Mouse (Mus musculus) MEL (cell line): Measurements from ENCODE around the gene Gm29609. TPM values are rescaled to one million over a fixed set of nuclear protein-coding genes. Genes with fewer than 3 reads are reported as not detected.
A peak's percentile ranks its signal among the peaks of the same experiment; 100 is the strongest.

Source experiments
- DNase-seq: peaks from one replicate; pipeline ENCODE4 v3.0.0; 2011; ENCODE audit warnings: low read depth, low spot score
- H3K27ac ChIP-seq: 2 replicates; pipeline ENCODE4 v1.5.1; 2012; ENCODE audit warnings: low read depth, mild to moderate bottlenecking, control low read depth, low read length, moderate library complexity; ENCODE audit not compliant: control insufficient read depth
- H3K27me3 ChIP-seq, 2 experiments: fragments of 150-350 bp in 1 of 2; sonication (generic) in 1 of 2; 2 replicates each; pipeline ENCODE4 v1.6.1; 2012; ENCODE audit warnings: low read length in 2 of 2, mild to moderate bottlenecking in 2 of 2, improper control_type of control experiment in 1 of 2, moderate library complexity in 1 of 2; ENCODE audit not compliant: insufficient read depth in 2 of 2, control insufficient read depth in 1 of 2
- H3K36me3 ChIP-seq, 2 experiments: 2 replicates each; pipeline ENCODE4 v1.6.1; 2012 to 2014; ENCODE audit warnings: low read length in 2 of 2, improper control_type of control experiment in 1 of 2, inconsistent platforms in 1 of 2, mild to moderate bottlenecking in 1 of 2; ENCODE audit not compliant: insufficient read depth in 2 of 2, control insufficient read depth in 1 of 2
- H3K4me1 ChIP-seq, 2 experiments: fragments of 150-350 bp in 1 of 2; sonication (generic) in 1 of 2; 2 replicates each; pipeline ENCODE4 v1.6.1; 2012; ENCODE audit warnings: low read length in 2 of 2, improper control_type of control experiment in 1 of 2, mild to moderate bottlenecking in 1 of 2; ENCODE audit not compliant: insufficient read depth in 2 of 2, control insufficient read depth in 1 of 2
- H3K4me3 ChIP-seq, 2 experiments: fragments of 150-350 bp in 1 of 2; sonication (generic) in 1 of 2; 2 replicates each; pipeline ENCODE4 v1.5.1; 2012; ENCODE audit warnings: low read depth in 2 of 2, low read length in 2 of 2, mild to moderate bottlenecking in 2 of 2, moderate library complexity in 2 of 2, control low read depth in 1 of 2, improper control_type of control experiment in 1 of 2; ENCODE audit not compliant: control insufficient read depth in 1 of 2, insufficient read depth in 1 of 2
- H3K79me2 ChIP-seq: 2 replicates; pipeline ENCODE4 v1.6.1; 2012; ENCODE audit warnings: mild to moderate bottlenecking, low read length, moderate library complexity; ENCODE audit not compliant: control insufficient read depth, poor library complexity, insufficient read depth
- H3K9ac ChIP-seq: 2 replicates; pipeline ENCODE4 v1.6.1; 2012; ENCODE audit warnings: low read depth, mild to moderate bottlenecking, control low read depth, low read length, moderate library complexity; ENCODE audit not compliant: control insufficient read depth, poor library complexity, severe bottlenecking
- H3K9me3 ChIP-seq: fragments of 150-350 bp; sonication (generic); replicated peaks from 2 replicates; pipeline ENCODE4 v1.6.1; 2012; ENCODE audit warnings: mild to moderate bottlenecking, low read length, improper control_type of control experiment, moderate library complexity; ENCODE audit not compliant: insufficient read depth
- CHD1 ChIP-seq: IDR thresholded peaks from 2 replicates; pipeline ENCODE4 v1.6.1; 2012; ENCODE audit warnings: low read depth, mild to moderate bottlenecking, inconsistent platforms, low read length, improper control_type of control experiment
- CHD2 ChIP-seq: IDR thresholded peaks from 2 replicates; pipeline ENCODE4 v1.6.1; 2011; ENCODE audit warnings: low read length, improper control_type of control experiment
- E2F4 ChIP-seq: IDR thresholded peaks from 2 replicates; pipeline ENCODE4 v1.6.1; 2011; ENCODE audit warnings: low read depth, low read length, improper control_type of control experiment, borderline replicate concordance
- ELF1 ChIP-seq: IDR thresholded peaks from 2 replicates; pipeline ENCODE4 v1.6.1; 2014; ENCODE audit warnings: low read depth, mild to moderate bottlenecking, inconsistent platforms, low read length, improper control_type of control experiment, moderate library complexity
- ETS1 ChIP-seq: IDR thresholded peaks from 2 replicates; pipeline ENCODE4 v1.6.1; 2012; ENCODE audit warnings: low read depth, mild to moderate bottlenecking, inconsistent platforms, low read length, improper control_type of control experiment, moderate library complexity
- GABPA ChIP-seq: IDR thresholded peaks from 2 replicates; pipeline ENCODE4 v1.6.1; 2012; ENCODE audit warnings: low read depth, mild to moderate bottlenecking, inconsistent platforms, low read length, improper control_type of control experiment, moderate library complexity
- GATA1 ChIP-seq: IDR thresholded peaks from 2 replicates; pipeline ENCODE4 v1.6.1; 2011; ENCODE audit warnings: low read depth, low read length, improper control_type of control experiment
- MAFK ChIP-seq: IDR thresholded peaks from 2 replicates; pipeline ENCODE4 v1.6.1; 2011; ENCODE audit warnings: low read depth, mild to moderate bottlenecking, low read length, improper control_type of control experiment, borderline replicate concordance
- MEF2A ChIP-seq: IDR thresholded peaks from 2 replicates; pipeline ENCODE4 v1.6.1; 2014; ENCODE audit warnings: low read depth, mild to moderate bottlenecking, inconsistent platforms, low read length, improper control_type of control experiment; ENCODE audit not compliant: poor library complexity, insufficient replicate concordance, severe bottlenecking; ENCODE audit errors: extremely low read depth
- MYB ChIP-seq: IDR thresholded peaks from 2 replicates; pipeline ENCODE4 v1.6.1; 2011; ENCODE audit warnings: mild to moderate bottlenecking, low read depth, low read length, improper control_type of control experiment
- MYC ChIP-seq: IDR thresholded peaks from 2 replicates; pipeline ENCODE4 v1.6.1; 2011; ENCODE audit warnings: low read depth, mild to moderate bottlenecking, low read length, improper control_type of control experiment, moderate library complexity
- NELFE ChIP-seq: IDR thresholded peaks from 2 replicates; pipeline ENCODE4 v1.6.1; 2011; ENCODE audit warnings: low read depth, low read length, improper control_type of control experiment
- POLR2A ChIP-seq, 2 experiments: IDR thresholded peaks; 2 replicates each; pipeline ENCODE4 v1.6.1; 2011 to 2012; ENCODE audit warnings: low read length in 2 of 2, mild to moderate bottlenecking in 2 of 2, control low read depth in 1 of 2, improper control_type of control experiment in 1 of 2, low read depth in 1 of 2, moderate library complexity in 1 of 2; ENCODE audit not compliant: control insufficient read depth in 1 of 2, insufficient read depth in 1 of 2, poor library complexity in 1 of 2
- RCOR1 ChIP-seq: IDR thresholded peaks from 2 replicates; pipeline ENCODE4 v1.6.1; 2012; ENCODE audit warnings: low read depth, mild to moderate bottlenecking, inconsistent platforms, low read length, improper control_type of control experiment
- SMC3 ChIP-seq: IDR thresholded peaks from 2 replicates; pipeline ENCODE4 v1.6.1; 2011; ENCODE audit warnings: low read depth, low read length, improper control_type of control experiment
- TCF12 ChIP-seq: IDR thresholded peaks from 2 replicates; pipeline ENCODE4 v1.6.1; 2014; ENCODE audit warnings: low read depth, mild to moderate bottlenecking, inconsistent platforms, low read length, improper control_type of control experiment, moderate library complexity
- USF2 ChIP-seq, 2 experiments: IDR thresholded peaks; 2 replicates each; pipeline ENCODE4 v1.6.1; 2011 to 2012; ENCODE audit warnings: improper control_type of control experiment in 2 of 2, low read length in 2 of 2, borderline replicate concordance in 1 of 2, inconsistent platforms in 1 of 2, low read depth in 1 of 2, mild to moderate bottlenecking in 1 of 2; ENCODE audit not compliant: insufficient read depth in 1 of 2
- ZMIZ1 ChIP-seq: IDR thresholded peaks from 2 replicates; pipeline ENCODE4 v1.6.1; 2012; ENCODE audit warnings: low read depth, mild to moderate bottlenecking, inconsistent platforms, low read length, improper control_type of control experiment, moderate library complexity
- polyA plus RNA-seq, 2 experiments: library from polyadenylated mRNA; stranded (reverse) in 1 of 2; unstranded in 1 of 2; fragments of >175 nt in 1 of 2; fragments of >200 nt in 1 of 2; gene quantifications; 2 replicates each; pipeline versions ENCODE4 v1.2.1 to v1.2.4; 2012; ENCODE audit warnings: low replicate concordance in 2 of 2, low read depth in 1 of 2; ENCODE audit not compliant: insufficient read length in 2 of 2, insufficient read depth in 1 of 2, missing spikeins in 1 of 2
- total RNA-seq: library from RNA; depleted of rRNA; stranded (reverse); fragments of 300-350 nt; gene quantifications from 2 replicates; pipeline ENCODE4 v1.2.3, GENCODE M21; 2012

Gm29609 gene
- total and polyA plus RNA-seq, 3 experiments = 5.0 to 6.4 TPM; not detected in 1

- DNase-seq = no peak
- H3K36me3 ChIP-seq = peaks cover 22 to 46% of the 10 kb centered on the region in 2 experiments
- no peak overlapping the region for H3K4me3 ChIP-seq
- no peaks in the 10 kb centered on the region for H3K27me3 ChIP-seq
- H3K79me2 ChIP-seq = peaks cover 29% of the 10 kb centered on the region
- H3K4me1 ChIP-seq = no peaks in the 10 kb centered on the region; a peak in 2 of 4 replicates
- H3K27ac ChIP-seq = no peak overlapping the region
- TF ChIP-seq RCOR1 (no peak), NELFE (no peak), ZMIZ1 (no peak), GATA1 (no peak), POLR2A (IDR thresholded peaks at IDR 0.05; ENCODE audit: control insufficient read depth in 1 of 2, insufficient read depth in 1 of 2, low read depth in 1 of 2, low read length in 2 of 2, poor library complexity in 1 of 2) (no peak), CHD1 (no peak), MEF2A (no peak), ETS1 (no peak), GABPA (no peak), MAFK (no peak), ELF1 (no peak)
- no peaks in the 10 kb centered on the region for H3K9me3 ChIP-seq
- no peak overlapping the region for H3K9ac ChIP-seq
Observed at GRCm38 (mm10) chr5:31204421-31204820, 24.7 kb upstream of the Gm29609 start.

- Histone ChIP-seq H3K27me3 (no peaks in the 10 kb centered on the region), H3K79me2 (peaks cover 26% of the 10 kb centered on the region), H3K9ac (no peak overlapping the region), H3K27ac (no peak overlapping the region), H3K36me3 (peaks cover 19 to 44% of the 10 kb centered on the region in 2 experiments), H3K9me3 (no peaks in the 10 kb centered on the region), H3K4me1 (no peaks in the 10 kb centered on the region; a peak in 1 of 4 replicates), H3K4me3 (no peak overlapping the region)
- no peak for DNase-seq
- no peak for TF ChIP-seq MYB
- TF ChIP-seq E2F4 = no peak
- TF ChIP-seq CHD2 = no peak
- TF ChIP-seq SMC3 = no peak
- TF ChIP-seq TCF12 = no peak
- no peak for TF ChIP-seq MYC
- TF ChIP-seq USF2 (IDR thresholded peaks at IDR 0.05; ENCODE audit: borderline replicate concordance in 1 of 2, insufficient read depth in 1 of 2, low read depth in 1 of 2, low read length in 2 of 2) = no peak
- TF ChIP-seq POLR2A (IDR thresholded peaks at IDR 0.05; ENCODE audit: control insufficient read depth in 1 of 2, insufficient read depth in 1 of 2, low read depth in 1 of 2, low read length in 2 of 2, poor library complexity in 1 of 2) = 0 out of 4 replicates have a peak, but pooled peaks of 1 of the 2 experiments have one; percentile 33
Observed at GRCm38 (mm10) chr5:31203866-31204265, 24.2 kb upstream of the Gm29609 start.
